Mouse (Mus musculus): ENCODE results near the gene Aurkc. TPM values are rescaled to one million over a fixed set of nuclear protein-coding genes. Genes with fewer than 3 reads are reported as not detected.
"Not testable (repeated sequence)": the region's sequence is repeated elsewhere in the genome, so short reads cannot be mapped to it uniquely, and the experiment has no call there.

The Aurkc gene
- polyA plus RNA-seq, 1 experiment = not detected

DNA sequence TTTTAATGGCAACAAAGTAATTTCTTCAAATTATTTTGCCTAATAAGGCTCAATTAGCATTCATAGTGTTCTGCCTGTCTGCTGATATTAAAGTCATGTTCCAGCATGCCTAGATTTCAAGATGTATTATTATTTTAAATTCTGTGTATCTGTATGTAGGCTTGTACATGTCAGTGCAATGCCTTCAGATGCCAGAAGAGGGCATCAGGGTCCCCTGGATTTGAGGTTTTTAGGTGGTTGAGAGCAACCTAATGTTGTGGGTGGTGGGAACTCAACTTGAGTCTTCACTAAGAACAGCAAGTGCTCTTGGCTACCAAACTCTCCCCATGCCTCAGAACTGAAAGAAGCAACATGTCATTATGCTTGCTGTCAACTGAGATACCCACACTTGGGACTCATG, 32.3 kb downstream of the Aurkc start:
- H3K4me1 ChIP-seq (ENCODE audit: control insufficient read depth, insufficient read depth, low read length) = no peaks in the 10 kb centered on the region
- TF ChIP-seq CTCF (IDR thresholded peaks at IDR 0.05; ENCODE audit: low read depth, low read length) = no peak
- no peak for TF ChIP-seq EP300 (IDR thresholded peaks at IDR 0.05; ENCODE audit: insufficient read depth, low read depth, low read length)
- no peak for TF ChIP-seq POLR2A (IDR thresholded peaks at IDR 0.05; ENCODE audit: insufficient read depth, low read length)
- H3K27me3 ChIP-seq (ENCODE audit: control insufficient read depth, insufficient read depth, low read length, poor library complexity, severe bottlenecking) = no peaks in the 10 kb centered on the region

DNA sequence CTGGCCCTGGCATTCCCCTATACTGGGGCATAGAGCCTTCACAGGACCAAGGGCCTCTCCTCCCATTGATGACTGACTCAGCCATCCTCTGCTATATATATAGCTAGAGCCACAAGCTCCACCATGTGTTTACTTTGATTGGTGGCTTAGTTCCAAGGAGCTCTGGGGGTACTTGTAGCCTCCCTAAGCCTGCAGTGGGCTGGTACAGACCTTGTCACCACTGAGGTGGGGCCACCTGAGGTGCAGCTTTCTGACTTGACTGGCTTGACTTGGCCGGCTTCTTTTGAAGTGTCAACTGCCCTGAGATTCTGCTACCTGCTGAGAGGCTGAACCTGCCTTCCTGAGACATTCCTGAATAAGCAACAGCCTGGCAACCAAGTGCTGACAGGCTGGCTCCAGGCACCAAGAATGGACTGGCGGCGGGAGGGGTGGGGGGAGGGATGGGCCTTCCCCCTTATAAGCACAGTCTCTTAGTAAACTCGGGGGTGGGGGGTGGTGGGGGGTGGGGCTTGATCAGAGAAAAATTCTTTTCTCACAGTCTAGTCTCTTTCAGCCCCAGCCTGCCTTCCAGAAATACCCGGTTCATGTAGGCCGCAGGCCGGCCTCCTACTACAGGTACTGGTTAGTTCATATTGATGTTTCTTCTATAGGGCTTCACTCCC, 54.7 kb downstream of the Aurkc start:
- not testable (repeated sequence) for H3K27ac ChIP-seq (ENCODE audit: insufficient read depth, low read length)

More for the DNA sequence above, 32.3 kb downstream of the Aurkc start:
- no peak overlapping the region for H3K9ac ChIP-seq (ENCODE audit: low read depth, poor library complexity, severe bottlenecking)
- H3K9me3 ChIP-seq (replicated peaks; ENCODE audit: control insufficient read depth, insufficient read depth, low read length, poor library complexity, severe bottlenecking) = peaks cover under 1% of the 10 kb centered on the region; the same call in 1 of the 2 replicates
- H3K36me3 ChIP-seq (ENCODE audit: control insufficient read depth, insufficient read depth, low read length, poor library complexity, severe bottlenecking) = no peaks in the 10 kb centered on the region
- H3K4me3 ChIP-seq (ENCODE audit: low read depth, low read length) = no peak overlapping the region
- no peak overlapping the region for H3K27ac ChIP-seq (ENCODE audit: insufficient read depth, low read length)

More for the DNA sequence above, 54.7 kb downstream of the Aurkc start:
- H3K36me3 ChIP-seq (ENCODE audit: control insufficient read depth, insufficient read depth, low read length, poor library complexity, severe bottlenecking); H3K9ac ChIP-seq (ENCODE audit: low read depth, poor library complexity, severe bottlenecking); H3K4me1 ChIP-seq (ENCODE audit: control insufficient read depth, insufficient read depth, low read length); H3K9me3 ChIP-seq (replicated peaks; ENCODE audit: control insufficient read depth, insufficient read depth, low read length, poor library complexity, severe bottlenecking); H3K27me3 ChIP-seq (ENCODE audit: control insufficient read depth, insufficient read depth, low read length, poor library complexity, severe bottlenecking); H3K4me3 ChIP-seq (ENCODE audit: low read depth, low read length): not testable (repeated sequence)

Other genes starting within 250 kb of the Aurkc start
- gene Zfp954, start 126.2 kb downstream of the Aurkc start, polyA plus RNA-seq (2011; ENCODE audit: insufficient read depth, insufficient read length, low read depth, missing spikeins) = 7.3 and 8.2 TPM in 2 replicates
- gene Zfp773, start 141.5 kb downstream of the Aurkc start, polyA plus RNA-seq (2011; ENCODE audit: insufficient read depth, insufficient read length, low read depth, missing spikeins) = 1.9 and 2.2 TPM in 2 replicates
- gene Zfp418, start 176.0 kb downstream of the Aurkc start, polyA plus RNA-seq (2011; ENCODE audit: insufficient read depth, insufficient read length, low read depth, missing spikeins) = 6.5 and 7.4 TPM in 2 replicates
- 5.2 and 5.4 TPM in 2 replicates for gene Zfp772, start 214.7 kb downstream of the Aurkc start, polyA plus RNA-seq (2011; ENCODE audit: insufficient read depth, insufficient read length, low read depth, missing spikeins)

Measured in ES-Bruce4 (cell line).